Mouse (Mus musculus) bone marrow macrophage, adult 2 months (primary cell): ENCODE results near the gene Fgf9.

Experiments used
- CTCF ChIP-seq: IDR thresholded peaks from 2 replicates; pipeline ENCODE4 v1.5.1; 2012; ENCODE audit warnings: low read depth, mild to moderate bottlenecking, low read length, moderate library complexity
- POLR2A ChIP-seq: IDR thresholded peaks from 2 replicates; pipeline ENCODE4 v1.6.1; 2012; ENCODE audit warnings: mild to moderate bottlenecking, low read depth, low read length, borderline replicate concordance

- TF ChIP-seq POLR2A, result no peak
- TF ChIP-seq CTCF, result no peak
Measured at GRCm38 (mm10) chr14:58070481-58071119, at the start of gene Fgf9.
